8 mouse cellular contexts compared by ENCODE assay signal in genomic region chr4:133055163-133055951, GRCm38 (mm10). TPM values are rescaled to one million over a fixed set of nuclear protein-coding genes. Genes with fewer than 3 reads are reported as not detected.
DNase-seq lines count a peak whose midpoint lies in the region; ATAC-seq and TF ChIP-seq lines count a peak whose summit lies in the region.

No protein-coding gene starts in this region.

- no peak overlapping the region for H3K4me3 ChIP-seq in heart, embryonic 12.5 days
- H3K4me3 ChIP-seq in ES-E14 (ENCODE audit: insufficient read depth in 1 of 2, low read depth in 1 of 2, low read length in 2 of 2, poor library complexity in 1 of 2, severe bottlenecking in 1 of 2): peak overlapping the region; percentile 39 to 46; a peak in 3 of 4 replicates
- H3K4me3 ChIP-seq in liver, embryonic 11.5 days (ENCODE audit: low read depth, low read length): 0 out of 2 replicates have a peak overlapping the region, but pooled peaks have one; percentile 30

- H3K27me3 ChIP-seq in heart, embryonic 12.5 days (replicated peaks): no peaks in the 10 kb centered on the region
- H3K27me3 ChIP-seq in liver, embryonic 11.5 days (replicated peaks; ENCODE audit: control insufficient read depth, insufficient read depth, low read length): no peaks in the 10 kb centered on the region

- H3K27ac ChIP-seq in heart, embryonic 12.5 days (ENCODE audit: poor library complexity, severe bottlenecking): peak overlapping the region; percentile 96
- H3K27ac ChIP-seq in ES-E14 (ENCODE audit: insufficient read depth, low read depth, low read length, poor library complexity, severe bottlenecking): peak overlapping the region; percentile 87
- peak overlapping the region; percentile 79 for H3K27ac ChIP-seq in liver, embryonic 11.5 days (ENCODE audit: low read depth, low read length)

- peaks cover 98% of the 10 kb centered on the region for H3K4me1 ChIP-seq in heart, embryonic 12.5 days (replicated peaks)
- peaks cover 20 to 44% of the 10 kb centered on the region in 2 experiments for H3K4me1 ChIP-seq in ES-E14 (ENCODE audit: control insufficient read depth in 2 of 2, insufficient read depth in 2 of 2, low read length in 2 of 2, poor library complexity in 1 of 2)
- H3K4me1 ChIP-seq in liver, embryonic 11.5 days (replicated peaks; ENCODE audit: control insufficient read depth, insufficient read depth, low read length): peaks cover 69% of the 10 kb centered on the region

- in situ Hi-C loops in ES-E14 (cut with MboI; ENCODE audit: low sequenced_read_pairs in 2 of 2, unreplicated experiment in 2 of 2): no loop called here

- 0 out of 2 replicates have a peak, but pooled peaks have one; percentile 7 for ATAC-seq in heart, embryonic 12.5 days (ENCODE audit: insufficient number of reproducible peaks, low FRiP score)
- peak; percentile 4 for ATAC-seq in granulocyte monocyte progenitor cell, adult 5-6 weeks (replicated peaks; ENCODE audit: poor library complexity, severe bottlenecking)
- no peak for ATAC-seq in liver, embryonic 11.5 days (replicated peaks; ENCODE audit: low FRiP score)

- 64% methylated on average over 8 of the region's 8 CpGs for WGBS in heart, embryonic 12.5 days
- 80% methylated on average over 8 of the region's 8 CpGs for WGBS in liver, embryonic 11.5 days

- peak overlapping the region; percentile 63; the same call in 1 of the 2 replicates for H3K4me2 ChIP-seq in heart, embryonic 12.5 days
- no peak overlapping the region for H3K4me2 ChIP-seq in liver, embryonic 11.5 days

- H3K9me3 ChIP-seq in heart, embryonic 12.5 days (replicated peaks): 0 out of 2 replicates have a peak, but pooled peaks cover 3% of the 10 kb centered on the region
- no peaks in the 10 kb centered on the region for H3K9me3 ChIP-seq in ES-E14 (ENCODE audit: control insufficient read depth, insufficient read depth, low read depth, low read length)
- H3K9me3 ChIP-seq in liver, embryonic 11.5 days (ENCODE audit: control insufficient read depth, low read length): no peaks in the 10 kb centered on the region

- peaks cover 31% of the 10 kb centered on the region for H3K36me3 ChIP-seq in heart, embryonic 12.5 days
- peaks cover 60% of the 10 kb centered on the region for H3K36me3 ChIP-seq in ES-E14 (ENCODE audit: control insufficient read depth, insufficient read depth, low read length, poor library complexity, severe bottlenecking)
- no peaks in the 10 kb centered on the region for H3K36me3 ChIP-seq in liver, embryonic 11.5 days (ENCODE audit: control insufficient read depth, insufficient read depth, low read length)

- H3K9ac ChIP-seq in heart, embryonic 12.5 days: peak overlapping the region; percentile 29; the same call in 1 of the 2 replicates
- H3K9ac ChIP-seq in ES-E14 (ENCODE audit: insufficient read depth, low read depth, low read length, poor library complexity, severe bottlenecking): peak overlapping the region; percentile 27; the same call in 1 of the 2 replicates
- no peak overlapping the region for H3K9ac ChIP-seq in liver, embryonic 11.5 days (ENCODE audit: low read depth, low read length)

- no peak for DNase-seq in heart, adult 18-20 months
- DNase-seq in ES-E14 (ENCODE audit: low read depth, low spot score): peak; percentile 94
- DNase-seq in liver, embryonic 11.5 days (ENCODE audit: low spot score): no peak
- no peak for DNase-seq in natural killer cell, adult 2 months (ENCODE audit: low spot score in 2 of 2)
- DNase-seq in adrenal gland, postnatal 25 days: no peak
- no peak for DNase-seq in adrenal gland, postnatal 36 days

TF ChIP-seq in ES-E14, 5 proteins besides CTCF, POLR2A, EP300 and RAD21:
- TF ChIP-seq HCFC1 (IDR thresholded peaks at IDR 0.05; ENCODE audit: borderline replicate concordance, insufficient read depth, low read length) (no peak), CHD2 (IDR thresholded peaks at IDR 0.05; ENCODE audit: low read depth, low read length) (no peak), ZNF384 (IDR thresholded peaks at IDR 0.05; ENCODE audit: low read depth, low read length) (no peak), MAFK (IDR thresholded peaks at IDR 0.05; ENCODE audit: insufficient read depth, low read depth, low read length) (no peak), ZC3H11A (IDR thresholded peaks at IDR 0.05; ENCODE audit: borderline replicate concordance, low read depth, low read length) (no peak)

RNA-seq across cellular contexts. Expression of gene Ahdc1, which starts 44.3 kb away (rescaled TPM):
- 11.6 and 11.7 TPM in 2 replicates for polyA plus RNA-seq in heart, embryonic 12.5 days (2016; fragmentation: Nextera tagmentation; extraction: Ambion mirVana)
- 10 to 100 TPM; 36.3 to 38.5 TPM for total RNA-seq in heart, adult 18-20 months (2021)
- 61.8 and 88.9 TPM in 2 replicates for total RNA-seq in ES-E14 (2012; rRNA removed)
- total RNA-seq in granulocyte monocyte progenitor cell, adult 5-6 weeks (2014; fragmentation: Nextera tagmentation): 1.3 and 4.7 TPM in 2 replicates
- total RNA-seq in granulocyte monocyte progenitor cell, adult 5-6 weeks (2017): 0.26 and 0.93 TPM in 2 replicates
- 5.1 and 6.1 TPM in 2 replicates for polyA plus RNA-seq in liver, embryonic 11.5 days (2014; fragmentation: Nextera tagmentation; extraction: Ambion mirVana)
- 91.4 and 96.4 TPM in 2 replicates for total RNA-seq in adrenal gland, postnatal 25 days (2021)
- total RNA-seq in adrenal gland, postnatal 36 days (2021): 10 to 100 TPM; 63.7 to 74.1 TPM

Comparison
In these comparisons a context has a peak if more than half of its experiments do, and no peak if none do; other contexts are left out.
1. RNA of gene Ahdc1, which starts 44.3 kb away (total RNA-seq): 91.4 to 96.4 TPM in adrenal gland, postnatal 25 days, 63.7 to 74.1 TPM in adrenal gland, postnatal 36 days, 61.8 to 88.9 TPM in ES-E14 and 36.3 to 38.5 TPM in heart, adult 18-20 months; 0.26 to 4.7 TPM in granulocyte monocyte progenitor cell, adult 5-6 weeks; every median in the first group is over 4 times any median in the second.
2. Peak in every context shown above with its lines, with median percentiles within 50 percentile points of each other: H3K27ac ChIP-seq.